Mouse (Mus musculus) ES-CJ7 (cell line): ENCODE data around the gene Dach1.

Source experiments
- DNase-seq: peaks from one replicate; pipeline ENCODE4 v3.0.0; 2011; ENCODE audit warnings: low read depth, low spot score

Dach1 gene

DNA sequence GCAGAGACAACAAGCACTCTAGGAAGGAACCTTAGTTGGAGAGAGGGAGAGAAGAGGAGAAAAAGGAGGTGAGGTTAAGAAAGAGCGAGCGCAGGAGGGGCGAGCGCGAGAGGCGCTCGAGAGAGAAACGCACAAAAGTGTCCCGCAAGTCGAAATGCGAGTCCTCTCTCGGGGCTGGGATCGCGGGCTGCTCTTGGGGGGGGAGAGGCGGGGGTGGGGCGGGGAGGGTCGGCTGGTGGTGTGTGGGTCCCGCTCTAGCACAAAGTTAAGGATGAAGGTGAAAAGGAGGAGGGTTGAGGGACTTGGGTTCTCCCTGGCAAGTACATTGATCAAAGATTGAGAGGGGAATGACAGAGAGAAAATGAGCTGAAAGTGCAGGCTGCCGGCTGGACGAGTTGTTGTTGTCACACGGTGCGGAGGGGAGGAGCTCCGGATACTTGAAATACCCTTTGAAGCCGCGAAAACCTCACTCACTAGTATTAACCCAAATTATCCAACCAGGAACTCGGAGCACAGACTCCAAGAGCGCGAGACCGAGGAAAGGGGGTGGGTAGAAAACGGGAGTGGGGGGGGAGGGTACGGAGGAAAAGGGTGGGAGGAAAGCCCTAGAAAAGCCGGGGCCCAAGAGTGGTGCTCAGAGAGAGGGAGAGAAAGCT, at the start of gene Dach1:
TSS of gene Dach1 (minus strand) at position 345 of the 656 bp plus-strand sequence.
- peak; percentile 74 for DNase-seq

DNA sequence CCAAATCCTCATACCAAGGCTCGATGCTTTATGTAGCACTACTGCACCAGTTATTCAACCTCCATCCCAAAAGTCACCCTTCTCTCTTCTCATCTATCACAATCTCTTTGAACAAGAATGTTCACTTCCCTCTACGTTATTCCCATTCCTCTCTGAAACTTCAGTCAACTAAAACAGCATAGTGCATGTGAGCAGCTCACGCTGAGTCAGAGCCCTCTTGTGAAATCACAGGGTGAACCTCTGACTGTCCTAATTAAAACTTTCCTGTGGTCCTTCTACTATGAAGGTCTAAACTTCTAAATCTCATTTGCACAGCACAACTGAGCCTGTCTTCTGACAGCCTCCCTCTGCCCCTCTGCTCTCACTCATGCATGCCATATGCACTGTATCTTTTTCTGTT, 30.5 kb upstream of the Dach1 start:
- DNase-seq, result no peak

DNA sequence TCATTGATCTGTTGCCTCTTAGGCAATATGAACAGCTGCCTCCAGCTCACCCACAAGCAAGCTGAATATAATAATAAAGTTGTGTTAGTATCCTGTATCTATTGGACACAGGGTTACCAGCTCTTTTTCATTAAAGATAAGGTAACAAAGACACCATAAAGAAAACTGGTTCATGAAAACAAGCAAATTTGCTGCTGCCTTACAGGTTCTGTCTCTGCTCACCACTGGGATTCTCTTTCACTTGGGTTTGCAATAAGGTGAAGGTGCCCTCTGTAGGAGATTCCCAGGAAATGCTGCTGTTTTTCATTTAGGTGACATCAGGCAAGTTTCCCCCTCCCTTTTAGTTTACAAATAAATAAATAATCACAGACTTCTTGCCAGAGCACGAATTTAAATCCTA, 12.0 kb upstream of the Dach1 start:
- peak; percentile 49 for DNase-seq

DNA sequence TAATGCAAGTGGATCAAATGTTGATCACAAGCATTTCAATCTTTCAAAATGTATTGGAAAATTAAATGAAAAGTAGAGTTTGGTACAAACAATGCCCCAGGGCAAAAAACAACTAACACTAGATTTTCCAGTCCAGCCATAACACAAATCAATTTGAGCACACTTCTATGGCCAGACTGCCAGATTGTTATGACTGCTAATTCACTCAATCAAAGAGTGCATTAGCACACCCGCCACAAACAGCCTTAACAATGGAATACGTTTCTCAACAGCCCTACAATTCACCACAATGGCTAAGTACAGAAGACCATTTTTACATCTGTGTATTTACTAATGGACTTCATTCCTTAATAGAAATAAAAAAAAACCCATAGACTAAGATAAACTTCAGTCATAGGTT, 4.3 kb upstream of the Dach1 start:
- no peak for DNase-seq

- DNase-seq, result no peak
Measured at GRCm38 (mm10) chr14:98172394-98172905, 2.9 kb upstream of the Dach1 start.

DNA sequence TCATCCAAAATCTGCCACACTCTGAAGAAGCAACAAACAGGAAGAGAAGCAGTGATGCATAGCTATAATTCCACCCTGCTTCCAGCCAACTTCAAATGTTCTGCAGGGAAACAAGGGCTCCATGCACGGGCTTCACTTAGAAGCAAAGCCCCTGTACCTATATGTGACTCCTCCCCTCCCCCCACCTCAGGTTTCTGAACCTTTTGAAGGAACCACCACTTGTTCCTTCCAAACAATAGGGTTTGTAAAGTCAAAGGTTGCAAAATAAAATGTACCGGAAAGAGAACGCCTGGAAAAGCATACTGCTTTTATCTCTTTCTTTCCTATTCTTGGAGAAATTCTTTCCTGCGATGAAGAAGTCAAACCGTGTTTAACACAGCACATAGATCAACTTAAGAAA, 2.3 kb upstream of the Dach1 start:
- no peak for DNase-seq

- peak; percentile 10 for DNase-seq
Measured at GRCm38 (mm10) chr14:98168908-98169401, 610 bp downstream of the Dach1 start.

DNA sequence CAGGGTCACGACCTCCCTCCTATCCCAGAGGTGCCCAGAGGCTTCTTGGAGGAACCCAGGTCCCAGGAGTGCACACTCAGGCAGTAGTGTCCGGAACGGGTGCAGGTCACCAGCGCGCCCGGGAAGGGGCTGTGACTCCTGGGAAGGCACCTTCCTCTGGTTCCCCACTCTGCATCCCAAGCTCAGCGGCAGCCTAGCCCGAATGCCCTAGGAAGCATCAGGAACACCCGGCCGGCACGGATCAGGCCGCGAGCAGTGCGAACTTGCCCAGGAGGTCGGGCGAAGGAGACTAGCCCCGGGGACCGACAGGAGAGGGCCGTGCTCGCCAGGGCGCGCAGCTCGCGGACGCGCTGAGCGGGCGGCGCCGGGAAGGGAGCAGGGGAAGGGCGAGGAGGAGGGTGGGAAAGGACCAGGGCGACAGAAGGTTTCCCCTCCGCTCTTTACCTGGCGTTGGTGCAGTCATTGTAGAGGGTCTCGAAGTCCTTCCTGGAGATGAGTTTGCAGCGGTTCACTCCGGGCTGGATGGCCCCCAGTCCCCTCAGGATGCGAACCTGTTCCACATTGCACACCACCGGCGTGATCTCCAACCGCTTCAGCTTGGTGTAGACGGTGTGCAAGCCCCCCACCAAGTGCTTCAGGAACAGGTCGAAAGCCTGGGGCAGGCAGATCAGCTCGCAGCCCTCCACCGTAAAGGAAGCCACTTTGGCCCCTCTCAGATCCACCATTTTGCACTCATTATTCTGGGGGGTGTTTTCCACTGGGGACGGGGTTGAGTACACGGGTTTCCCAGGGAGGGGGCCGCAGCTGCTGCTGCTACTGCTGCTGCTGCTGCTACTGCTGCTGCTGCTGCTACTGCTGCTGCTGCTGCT, 1.3 kb downstream of the Dach1 start:
- DNase-seq, result peak; percentile 54

DNA sequence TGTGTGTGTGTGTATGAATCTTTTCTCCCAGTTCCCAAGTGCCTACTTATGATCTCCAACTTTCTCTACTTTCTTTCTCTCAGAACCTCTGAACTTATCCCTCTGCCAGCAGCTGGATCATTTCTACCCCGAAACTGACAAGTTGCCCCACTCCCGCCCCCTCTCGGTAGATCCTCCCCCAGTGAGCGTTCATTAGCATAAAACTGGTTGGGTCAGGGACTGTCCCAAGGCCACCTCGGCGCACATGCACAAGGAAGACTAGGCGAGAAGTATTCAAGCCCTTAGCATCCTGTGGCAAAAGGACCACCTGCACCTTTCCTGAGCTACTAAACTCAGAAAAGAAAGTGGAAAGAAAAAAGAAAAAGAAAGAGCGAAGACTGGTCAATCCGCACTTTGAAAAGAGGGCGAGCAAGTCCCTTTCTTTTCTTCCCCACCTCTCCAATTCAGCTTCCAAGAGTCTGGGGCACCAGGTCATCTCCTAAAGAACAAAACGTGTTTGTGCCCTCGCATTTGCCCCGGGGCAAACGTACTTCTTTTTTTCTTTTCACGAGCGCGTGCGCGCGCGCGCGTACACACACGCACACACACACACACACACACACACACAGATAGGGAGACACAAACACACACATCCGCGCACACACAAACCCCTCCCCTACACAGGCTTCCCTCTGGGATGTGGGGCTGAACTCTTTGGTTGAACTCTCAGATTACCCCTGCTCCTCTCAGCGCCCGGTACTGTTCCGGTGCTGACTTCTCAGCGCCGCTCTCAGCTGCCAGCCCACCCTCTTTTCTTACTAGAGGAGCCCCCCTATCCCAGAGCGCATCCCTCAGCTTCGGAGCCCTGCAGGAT, 2.2 kb downstream of the Dach1 start:
- DNase-seq, result peak; percentile 41

GRCm38 (mm10) chr14:98166318-98166976, 3.1 kb downstream of the Dach1 start:
- no peak for DNase-seq

GRCm38 (mm10) chr14:98156753-98157152, 12.8 kb downstream of the Dach1 start:
- no peak for DNase-seq

DNA sequence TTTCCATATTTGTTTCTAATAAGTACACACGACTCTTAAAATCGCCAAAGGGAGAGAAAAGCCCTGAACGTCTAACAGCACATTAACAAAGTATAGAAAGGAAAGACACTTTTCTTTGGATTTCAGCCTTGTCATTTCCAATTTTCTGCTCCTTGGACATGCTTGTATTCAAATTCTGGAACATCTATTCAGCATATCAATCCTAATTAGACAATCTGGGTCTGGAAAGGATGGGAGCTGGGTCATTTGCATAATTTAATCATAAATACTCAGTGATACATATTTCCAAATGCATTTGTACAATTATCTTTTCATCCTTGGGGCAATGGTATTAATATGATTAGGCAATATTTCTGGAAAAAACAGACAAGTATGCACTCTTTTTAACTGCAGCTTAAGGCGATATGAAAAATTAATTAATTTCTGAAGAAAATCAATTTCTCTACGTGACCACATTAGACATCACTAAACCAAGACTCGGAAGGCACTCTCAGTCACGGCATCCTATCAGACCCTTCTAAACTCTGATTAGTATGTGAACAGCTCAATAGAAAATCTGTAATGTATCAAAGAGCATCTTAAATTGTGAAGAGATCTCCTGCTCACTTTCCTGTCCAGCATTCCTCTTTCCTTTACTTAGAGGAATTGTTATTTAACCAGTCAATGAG, 13.7 kb downstream of the Dach1 start:
- no peak for DNase-seq

DNA sequence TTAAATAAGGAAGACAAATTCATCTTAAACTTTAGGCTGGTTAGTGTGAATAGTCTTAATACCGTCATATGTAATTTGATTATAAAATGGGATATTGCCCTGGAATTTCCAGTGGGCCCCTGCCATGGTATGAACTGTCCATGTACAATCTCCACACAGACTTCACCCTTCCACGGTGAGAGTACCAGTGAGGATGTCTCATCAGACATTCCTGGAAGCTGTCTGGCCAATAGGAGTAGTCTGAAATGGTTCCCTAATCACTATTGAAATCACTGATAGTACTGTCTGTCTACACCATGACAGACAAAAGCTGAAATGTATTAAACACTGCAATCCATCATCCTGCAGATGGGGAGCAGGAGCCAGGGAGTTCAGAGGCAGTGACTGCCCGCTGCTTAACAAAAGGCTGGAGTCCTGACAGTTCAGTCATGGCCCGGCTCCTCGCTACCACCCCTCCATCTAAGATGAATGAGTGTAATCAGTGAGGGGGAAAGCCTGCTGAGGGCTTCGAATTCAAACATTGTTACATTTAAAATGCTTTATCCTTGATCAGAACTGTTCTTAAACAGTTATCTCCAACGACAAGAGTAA, 14.6 kb downstream of the Dach1 start:
- no peak for DNase-seq

DNA sequence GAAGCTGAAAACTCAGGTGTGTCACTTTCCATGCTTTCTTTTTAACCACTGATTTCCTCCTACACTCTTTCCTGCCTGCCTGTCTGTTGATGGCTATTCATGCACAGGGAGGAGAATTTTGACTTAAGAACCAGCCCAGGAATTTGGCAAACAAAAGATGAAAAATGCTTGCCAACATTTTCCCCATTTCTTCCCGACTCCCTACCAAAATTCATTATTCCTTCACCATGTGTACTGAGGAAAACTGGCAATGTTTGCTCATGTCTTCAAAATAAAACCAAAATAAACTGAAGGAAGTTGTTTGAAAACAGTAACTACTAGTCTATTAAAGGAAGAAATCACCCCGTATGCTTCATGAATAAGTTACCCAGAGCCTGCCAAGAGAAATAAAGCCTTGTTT, 27.8 kb downstream of the Dach1 start:
- no peak for DNase-seq

- DNase-seq, result no peak
Measured at GRCm38 (mm10) chr14:98138873-98139665, 30.5 kb downstream of the Dach1 start.

- no peak for DNase-seq
Measured at GRCm38 (mm10) chr14:98134546-98134945, 35.0 kb downstream of the Dach1 start.

GRCm38 (mm10) chr14:98123032-98123431, 46.5 kb downstream of the Dach1 start:
- no peak for DNase-seq

DNA sequence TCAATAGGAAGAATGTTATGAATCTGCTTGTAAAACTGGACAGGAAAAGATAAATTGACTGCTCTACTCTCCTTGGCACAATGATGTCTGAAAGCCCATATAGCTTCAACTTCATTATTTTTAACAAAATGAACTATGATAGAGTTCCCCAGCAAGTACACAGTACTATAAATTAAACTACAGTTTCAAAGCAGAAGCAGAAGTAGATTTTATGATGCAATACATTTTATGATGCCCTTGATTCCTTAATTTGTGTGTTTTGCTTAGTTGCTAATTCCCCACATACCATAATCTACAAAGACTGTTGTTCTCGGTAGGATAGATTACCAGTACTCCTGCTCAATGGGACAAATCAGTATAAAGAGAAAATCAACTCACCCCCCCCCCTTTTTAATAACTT, 52.9 kb downstream of the Dach1 start:
- no peak for DNase-seq

DNA sequence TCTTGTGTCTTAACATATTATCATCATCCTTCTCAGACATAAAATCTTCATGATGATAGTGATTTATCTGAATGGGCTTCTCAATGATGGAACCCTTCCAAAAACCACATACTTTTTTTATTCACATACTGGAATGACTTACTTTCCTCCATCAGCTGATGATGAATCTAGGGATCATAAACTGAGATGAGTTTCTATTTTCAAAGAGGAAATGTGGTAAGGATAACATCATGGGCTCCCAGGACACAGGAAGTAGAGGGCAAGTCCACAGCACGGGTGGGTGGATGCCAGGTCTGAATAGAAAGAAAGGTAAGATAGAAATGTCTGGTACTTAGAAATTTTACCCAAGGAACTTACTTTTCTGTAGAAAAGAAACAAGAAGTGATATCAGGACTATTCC, 56.5 kb downstream of the Dach1 start:
- no peak for DNase-seq
